Mouse (Mus musculus): Measurements from ENCODE around the gene Nr2c2ap.

Gene Nr2c2ap

DNA sequence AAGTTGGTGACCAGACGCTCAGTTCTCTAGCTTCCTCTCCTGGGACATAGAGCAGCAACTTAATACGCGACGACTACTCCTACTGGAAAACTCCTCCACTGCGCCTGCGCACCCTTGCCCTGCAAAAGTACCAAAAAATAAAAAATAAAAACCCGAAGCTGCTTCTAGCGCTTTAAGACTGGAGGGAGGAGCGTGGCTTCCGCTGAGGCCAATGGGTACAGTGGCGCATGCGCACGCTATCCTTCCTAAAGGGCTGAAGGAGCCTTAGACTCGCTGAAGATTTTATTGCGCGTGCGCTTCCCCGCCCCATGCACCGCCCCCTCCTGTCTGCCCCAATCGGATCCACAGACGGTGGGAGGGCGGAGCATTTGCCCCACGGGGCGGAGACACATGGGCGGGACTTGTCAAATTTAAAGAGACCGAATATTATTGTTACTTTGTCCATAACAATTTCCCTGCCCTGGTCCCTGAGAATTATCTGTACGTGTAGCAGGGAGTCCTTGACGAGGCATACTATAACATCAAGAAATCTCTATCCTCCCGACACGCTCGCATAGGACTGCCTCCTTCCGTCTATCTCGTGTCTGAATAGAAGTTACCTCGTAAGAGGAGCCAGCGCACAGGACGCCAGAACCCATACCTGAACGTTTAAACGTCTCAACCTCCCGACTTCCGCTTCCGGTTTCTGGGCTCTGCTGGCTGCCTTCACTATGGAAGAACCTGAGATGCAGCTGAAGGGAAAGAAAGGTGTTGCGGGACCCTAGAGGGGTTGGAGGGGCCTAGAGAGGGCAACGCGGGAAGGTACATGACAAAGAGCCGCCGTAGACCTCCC, 8.1 kb downstream of the Nr2c2ap start, which contains the start of the genes Rfxank, Borcs8 and Mef2b:
TSS of gene Rfxank (minus strand) at position 129 of the 832 bp plus-strand sequence.
TSS of gene Borcs8 (plus strand) at position 474 of the 832 bp plus-strand sequence.
TSS of gene Mef2b (plus strand) at position 686 of the 832 bp plus-strand sequence.
- ChIA-PET CTCF (interaction anchor here in 1 of 4 experiments (0.7 to 1.1 kb wide), 3 partner anchors 10 to 21 kb away, joined by 3 to 5 read pairs (median 3); no protein-coding TSS in a partner anchor), POLR2A (interaction anchor here (0.5 to 5.5 kb wide), 35 partner anchors 8 to 485 kb away, joined by 3 to 40 read pairs (median 4); partner anchors contain the start of genes Slc25a42 (in 2 of the 4), Fkbp8 (in 1 of the 4), Gatad2a (in 1 of the 4) and Mau2 (in 1 of the 4))

DNA sequence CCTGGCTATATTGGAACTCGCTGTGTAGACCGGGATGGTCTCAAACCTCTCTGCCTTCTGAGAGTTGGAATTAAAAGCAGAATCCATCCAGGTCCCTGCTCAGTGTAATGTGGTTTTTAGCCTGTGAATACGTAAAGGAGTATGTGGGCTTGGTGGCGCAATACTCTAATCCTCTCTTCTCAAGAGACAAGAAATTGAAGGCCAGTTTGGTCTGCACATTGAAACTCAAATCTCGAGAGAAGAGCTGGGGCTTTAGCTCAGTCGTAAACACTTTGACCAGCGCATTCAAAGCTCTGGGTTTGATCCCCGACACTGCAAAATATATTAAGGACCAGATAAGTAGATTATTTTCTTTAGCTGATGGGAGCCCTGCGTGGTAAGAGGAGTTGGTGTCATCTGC, 8.8 kb downstream of the Nr2c2ap start:
- CTCF ChIA-PET, result interaction anchor here in 1 of 4 experiments (0.9 to 1.1 kb wide), 2 partner anchors 22 to 32 kb away, joined by 3 to 5 read pairs; partner anchors contain the start of gene Tmem161a
- POLR2A ChIA-PET, result interaction anchor here (0.7 to 5.5 kb wide), 23 partner anchors 8 to 387 kb away, joined by 3 to 40 read pairs (median 5); partner anchors contain the start of genes Fkbp8 (in 1 of the 4), Mau2 (in 1 of the 4), Ncan (in 1 of the 4) and Nr2c2ap (in 1 of the 4)

DNA sequence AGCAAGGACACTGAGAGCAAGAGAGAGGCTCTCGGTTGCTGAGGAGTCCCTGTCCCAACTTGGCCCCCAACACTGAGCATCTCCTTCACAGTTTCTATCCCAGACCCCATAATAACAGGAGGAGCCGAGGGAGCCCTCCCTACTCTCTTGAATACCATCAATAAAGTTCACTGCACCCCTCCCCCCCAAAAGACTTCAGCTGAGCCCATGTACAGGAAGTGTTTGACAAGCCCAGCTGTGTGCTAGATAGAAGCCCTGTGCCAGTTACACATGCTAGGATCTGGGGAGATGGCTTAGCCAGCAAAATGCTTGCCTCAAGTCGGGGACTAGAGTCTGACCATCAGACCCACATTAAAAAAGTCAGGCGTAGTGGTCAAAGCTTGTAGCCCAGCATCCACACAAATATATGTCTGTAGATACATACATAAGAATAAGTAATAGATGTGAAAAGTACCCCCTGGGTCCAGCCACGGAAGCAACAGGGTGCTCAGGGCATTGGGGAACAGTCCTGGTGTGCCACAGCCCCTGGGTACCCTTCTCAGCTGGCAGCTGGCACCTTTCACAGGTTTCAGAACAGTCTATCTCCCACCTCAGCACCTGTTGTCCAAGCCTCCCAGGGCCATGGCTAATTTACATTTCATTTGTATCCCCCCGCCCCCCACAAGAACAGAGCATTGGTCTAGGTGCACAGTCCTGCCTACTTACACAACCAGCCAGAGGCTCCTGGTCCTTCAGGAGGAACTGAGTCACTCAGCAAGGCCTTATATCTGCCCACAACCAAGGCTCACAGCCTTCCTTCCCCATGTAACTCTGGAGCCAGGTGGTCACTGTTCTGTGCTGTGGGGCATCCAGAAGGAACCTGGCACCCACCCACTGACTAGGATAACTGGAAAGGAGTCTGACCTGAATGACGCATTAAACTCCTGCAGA, 16.8 kb downstream of the Nr2c2ap start:
- ChIA-PET CTCF (interaction anchor here in 2 of 4 experiments (0.6 to 1.4 kb wide), 4 partner anchors 18 to 499 kb away, joined by 3 to 4 read pairs (median 3); partner anchors contain the start of gene Slc25a42 (in 1 of the 2)), POLR2A (interaction anchor here in 3 of 4 experiments (0.8 to 8.2 kb wide), 10 partner anchors 8 to 37 kb away, joined by 3 to 64 read pairs (median 6); partner anchors contain the start of genes Rfxank (in 2 of the 3), Borcs8 (in 1 of the 3), Mef2b (in 1 of the 3) and Nr2c2ap (in 1 of the 3))

GRCm38 (mm10) chr8:70150158-70150557, 19.0 kb downstream of the Nr2c2ap start:
- POLR2A ChIA-PET, result interaction anchor here (0.6 to 8.2 kb wide), 20 partner anchors 10 to 1369 kb away, joined by 3 to 64 read pairs (median 5); partner anchors contain the start of genes Borcs8 (in 2 of the 4), Mef2b (in 2 of the 4), Nr2c2ap (in 2 of the 4) and Rfxank (in 2 of the 4)
- CTCF ChIA-PET, result interaction anchor here in 1 of 4 experiments (0.6 kb wide), 1 partner anchor 147 kb away, joined by 3 read pairs; no protein-coding TSS in a partner anchor

GRCm38 (mm10) chr8:70152537-70153257, 21.6 kb downstream of the Nr2c2ap start:
- ChIA-PET POLR2A (interaction anchor here in 3 of 4 experiments (0.5 to 5.8 kb wide), 80 partner anchors 7 to 744 kb away, joined by 3 to 57 read pairs (median 4); partner anchors contain the start of genes Nr2c2ap (in 3 of the 3), Tmem161a (in 3 of the 3), Borcs8 (in 2 of the 3) and Mau2 (in 2 of the 3)), CTCF (interaction anchor here in 3 of 4 experiments (0.5 to 1.5 kb wide), 10 partner anchors 14 to 151 kb away, joined by 3 to 6 read pairs (median 4); partner anchors contain the start of gene Tm6sf2 (in 1 of the 3))

- POLR2A ChIA-PET, result interaction anchor here in 2 of 4 experiments (0.7 to 2.2 kb wide), 4 partner anchors 9 to 74 kb away, joined by 3 to 5 read pairs (median 3); partner anchors contain the start of genes Hapln4 (in 1 of the 2) and Tmem161a (in 1 of the 2)
- CTCF ChIA-PET, result interaction anchor here in 1 of 4 experiments (1.1 kb wide), 1 partner anchor 9 kb away, joined by 3 read pairs; no protein-coding TSS in a partner anchor
These were observed 26.2 kb downstream of the Nr2c2ap start for GRCm38 (mm10) chr8:70157240-70157800.

DNA sequence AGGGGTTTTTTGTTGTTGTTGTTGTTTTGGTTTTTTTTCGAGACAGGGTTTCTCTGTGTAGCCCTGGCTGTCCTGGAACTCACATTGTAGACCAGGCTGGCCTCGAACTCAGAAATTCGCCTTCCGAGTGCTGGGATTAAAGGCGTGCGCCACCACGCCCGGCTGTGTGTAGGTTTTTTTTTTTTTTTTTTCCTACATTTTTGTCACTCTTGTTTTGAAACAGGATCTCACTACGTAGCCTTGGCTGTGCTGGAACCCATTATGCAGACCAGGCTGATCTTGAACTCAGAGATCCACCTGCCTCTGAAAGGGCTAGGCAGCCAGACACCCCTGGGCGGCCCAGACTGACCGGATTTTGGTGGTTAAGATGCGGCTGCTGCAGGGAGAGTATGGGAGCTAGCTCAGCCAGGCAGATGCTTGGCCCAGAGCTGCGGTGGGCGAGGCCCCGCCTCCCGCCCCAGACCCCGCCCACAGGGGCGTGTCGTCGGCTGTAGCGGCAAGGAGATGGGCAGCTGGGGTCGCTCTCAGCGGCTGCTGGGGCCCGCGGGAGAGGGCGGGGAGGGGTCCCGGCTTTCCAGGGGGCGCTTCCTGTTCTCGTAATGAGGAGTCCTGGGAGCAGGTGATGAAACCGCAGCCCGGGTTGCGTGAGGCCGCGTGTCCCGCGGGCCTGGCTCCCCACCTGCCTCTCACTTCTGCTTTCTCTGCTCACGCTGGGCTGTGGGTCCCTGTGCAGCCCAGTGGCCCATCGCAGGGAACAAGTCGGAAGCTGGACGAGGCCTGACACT, 27.1 kb downstream of the Nr2c2ap start:
- ChIA-PET POLR2A (interaction anchor here in 3 of 4 experiments (0.6 to 4.3 kb wide), 62 partner anchors 8 to 1914 kb away, joined by 3 to 64 read pairs (median 5); partner anchors contain the start of genes Nr2c2ap (in 3 of the 3), Slc25a42 (in 3 of the 3), Tmem161a (in 3 of the 3) and Borcs8 (in 2 of the 3)), CTCF (interaction anchor here (0.5 to 1.8 kb wide), 10 partner anchors 8 to 1507 kb away, joined by 3 to 7 read pairs (median 4); partner anchors contain the start of gene Tmem161a (in 1 of the 4))

- ChIA-PET POLR2A (interaction anchor here (0.6 to 4.3 kb wide), 53 partner anchors 7 to 539 kb away, joined by 3 to 64 read pairs (median 5); partner anchors contain the start of genes Slc25a42 (in 3 of the 4), Tmem161a (in 3 of the 4), Borcs8 (in 2 of the 4) and Mef2b (in 2 of the 4)), CTCF (interaction anchor here in 2 of 4 experiments (0.6 to 1.8 kb wide), 4 partner anchors 7 to 19 kb away, joined by 3 to 7 read pairs (median 5); partner anchors contain the start of gene Tmem161a (in 1 of the 2))
These were observed 28.1 kb downstream of the Nr2c2ap start for GRCm38 (mm10) chr8:70159211-70159610.

DNA sequence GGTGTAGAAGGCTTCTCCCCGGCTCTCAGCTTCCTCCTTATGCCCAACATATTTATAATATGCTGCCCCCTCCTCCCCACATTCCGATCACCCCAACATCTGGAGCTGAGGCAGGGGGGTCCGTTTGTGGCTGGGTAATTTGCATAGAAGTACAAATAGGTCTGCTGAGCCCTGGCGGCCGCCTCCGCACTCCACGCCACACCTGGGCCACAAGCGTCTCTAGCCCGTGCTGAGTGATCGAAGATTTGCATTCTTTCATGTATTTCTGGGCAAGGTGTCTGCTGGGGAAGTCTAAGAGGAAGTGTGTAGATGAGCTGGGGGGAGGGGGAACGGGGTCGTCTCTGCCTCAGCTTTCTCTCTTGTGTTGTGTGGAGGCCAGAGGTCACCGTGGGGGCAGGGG, 28.9 kb downstream of the Nr2c2ap start:
- ChIA-PET POLR2A (interaction anchor here (0.6 to 4.3 kb wide), 33 partner anchors 8 to 379 kb away, joined by 3 to 64 read pairs (median 5); partner anchors contain the start of genes Tmem161a (in 3 of the 4), Borcs8 (in 2 of the 4), Mef2b (in 2 of the 4) and Ncan (in 2 of the 4)), CTCF (interaction anchor here in 2 of 4 experiments (0.6 to 0.7 kb wide), 2 partner anchors 12 to 19 kb away, joined by 3 to 4 read pairs; partner anchors contain the start of gene Tmem161a (in 1 of the 2))

- ChIA-PET CTCF (no interaction called here), POLR2A (interaction anchor here in 2 of 4 experiments (0.6 to 1.5 kb wide), 6 partner anchors 11 to 106 kb away, joined by 3 to 8 read pairs (median 4); partner anchors contain the start of gene Slc25a42 (in 1 of the 2))
These were observed 32.2 kb downstream of the Nr2c2ap start for GRCm38 (mm10) chr8:70163316-70163715.

- ChIA-PET CTCF (interaction anchor here (0.5 to 2.2 kb wide), 34 partner anchors 8 to 955 kb away, joined by 3 to 20 read pairs (median 3); partner anchors contain the start of genes Gm20422 (in 1 of the 4), Hapln4 (in 1 of the 4), Homer3 (in 1 of the 4) and Slc25a42 (in 1 of the 4)), POLR2A (interaction anchor here in 3 of 4 experiments (0.5 to 1.8 kb wide), 16 partner anchors 8 to 417 kb away, joined by 3 to 8 read pairs (median 5); partner anchors contain the start of genes Mef2b (in 1 of the 3) and Zfp963 (in 1 of the 3))
These were observed 35.5 kb downstream of the Nr2c2ap start for GRCm38 (mm10) chr8:70166504-70167110.

- POLR2A ChIA-PET, result interaction anchor here in 2 of 4 experiments (0.6 to 4.2 kb wide), 6 partner anchors 10 to 53 kb away, joined by 3 to 34 read pairs (median 4); partner anchors contain the start of genes Borcs8 (in 1 of the 2), Mef2b (in 1 of the 2) and Rfxank (in 1 of the 2)
These were observed 39.0 kb downstream of the Nr2c2ap start for GRCm38 (mm10) chr8:70170116-70170515.

DNA sequence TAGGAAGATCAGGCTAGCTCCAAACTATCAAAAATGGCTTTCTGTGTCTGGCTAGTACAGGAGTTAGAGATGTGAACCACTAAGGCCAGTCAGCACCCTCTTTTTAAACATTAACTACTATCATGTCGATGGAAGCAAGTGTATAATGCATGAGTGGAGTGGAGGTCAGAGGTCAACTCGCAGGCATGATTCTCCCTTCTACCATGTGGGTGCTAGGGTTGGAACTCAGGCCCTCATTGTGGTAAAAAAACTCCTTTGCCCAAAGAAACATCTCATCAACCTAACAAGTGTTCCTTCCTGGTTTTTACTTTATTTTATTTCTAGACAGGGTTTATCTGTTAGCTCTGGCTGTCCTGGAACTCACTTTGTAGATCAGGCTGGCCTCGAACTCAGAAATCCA, 39.6 kb downstream of the Nr2c2ap start:
- POLR2A ChIA-PET, result interaction anchor here in 2 of 4 experiments (0.8 to 4.2 kb wide), 15 partner anchors 11 to 321 kb away, joined by 3 to 35 read pairs (median 6); partner anchors contain the start of genes Borcs8 (in 1 of the 2), Mef2b (in 1 of the 2), Nr2c2ap (in 1 of the 2) and Rfxank (in 1 of the 2)

More at GRCm38 (mm10) chr8:70170116-70170515, 39.0 kb downstream of the Nr2c2ap start:
- CTCF ChIA-PET, result no interaction called here

More for the DNA sequence above, 39.6 kb downstream of the Nr2c2ap start:
- CTCF ChIA-PET, result no interaction called here
